Mouse (Mus musculus) adipocyte (in vitro differentiated cells): Measurements from ENCODE around the gene Irf4.

ENCODE experiments used
- DNase-seq: peaks from one replicate; pipeline ENCODE4 v3.0.0-alpha.2; 2016; ENCODE audit warnings: low spot score

Irf4 gene

DNA sequence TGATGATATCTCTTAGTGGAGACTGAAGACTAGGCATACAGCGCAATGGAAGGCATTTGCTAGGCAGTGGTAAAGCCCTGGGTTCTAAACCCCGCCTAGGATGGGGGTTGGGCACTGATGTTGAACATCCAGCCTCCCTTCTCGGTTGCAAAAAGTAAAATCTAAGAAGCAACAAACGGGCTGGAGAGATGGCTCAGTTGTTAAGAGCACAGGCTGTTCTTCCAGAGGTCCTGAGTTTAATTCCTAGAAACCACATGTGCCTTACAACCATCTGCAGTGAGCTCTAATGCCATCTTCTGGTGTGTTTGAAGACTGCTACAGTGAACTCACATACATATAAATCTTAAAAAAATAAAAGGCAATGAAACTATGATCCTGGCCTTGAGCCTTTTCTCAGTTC lies 13.2 kb downstream of the Irf4 start:
- DNase-seq = no peak

GRCm38 (mm10) chr13:30764014-30764740 lies 15.2 kb downstream of the Irf4 start:
- peak; percentile 43 for DNase-seq

DNA sequence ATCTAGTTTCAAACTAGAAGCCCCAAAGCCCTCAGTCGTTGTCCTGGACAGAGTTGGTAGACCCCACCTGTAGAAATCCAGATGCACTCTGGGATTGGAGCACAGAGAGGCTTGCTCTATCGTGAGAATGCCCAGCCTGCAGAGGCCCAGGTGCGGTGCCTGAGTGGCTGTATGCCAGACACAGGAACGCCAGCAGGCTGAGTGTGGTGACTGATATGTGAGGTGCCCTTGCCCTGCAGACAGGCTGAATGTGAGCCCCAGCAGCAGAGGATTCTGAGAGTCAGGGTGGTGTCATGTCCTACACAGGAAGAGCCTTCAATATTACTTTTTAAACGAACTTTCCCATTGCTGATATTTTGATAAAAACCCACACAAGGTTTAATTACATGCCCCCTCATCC lies 16.9 kb downstream of the Irf4 start:
- no peak for DNase-seq

DNA sequence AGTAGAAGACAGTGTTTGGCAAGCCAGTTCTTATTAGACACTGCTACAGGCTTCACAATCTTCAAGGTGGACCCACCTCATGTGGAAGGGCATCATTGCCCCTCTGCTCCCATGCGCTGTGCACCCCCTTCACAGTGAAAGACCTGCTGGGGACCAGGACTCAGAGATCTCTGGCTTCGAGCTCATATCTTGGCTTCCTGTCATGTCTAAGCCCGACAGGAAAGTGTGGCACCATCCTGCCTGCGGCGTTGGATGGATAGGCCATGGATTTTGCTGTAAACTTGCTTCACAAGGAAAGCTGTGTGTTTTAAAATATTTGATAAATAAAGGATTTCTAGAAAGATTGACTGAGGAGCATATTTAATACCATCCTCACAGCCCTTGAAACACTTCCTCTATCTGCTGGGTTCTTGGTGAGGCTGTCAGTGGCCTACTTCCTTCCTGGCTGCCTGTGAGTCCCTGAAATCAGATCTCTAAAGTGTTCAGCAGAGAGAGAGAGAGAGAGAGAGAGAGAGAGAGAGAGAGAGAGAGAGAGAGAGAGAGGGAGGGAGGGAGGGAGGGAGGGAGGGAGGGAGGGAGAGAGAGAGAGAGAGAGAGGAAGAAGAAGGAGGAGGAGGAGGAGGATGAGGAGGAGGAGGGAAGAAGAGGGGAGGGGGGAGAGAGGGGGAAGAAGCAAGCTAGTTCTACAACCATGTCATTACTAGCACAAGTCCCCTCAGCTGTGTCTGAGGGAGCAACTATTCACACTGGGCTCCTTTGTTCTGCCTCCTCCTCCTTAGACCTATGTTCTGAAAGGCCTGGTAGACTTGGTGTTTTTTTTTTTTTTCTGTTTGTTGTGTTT lies 17.8 kb downstream of the Irf4 start:
- no peak for DNase-seq

GRCm38 (mm10) chr13:30767477-30768127 lies 18.6 kb downstream of the Irf4 start:
- no peak for DNase-seq

DNA sequence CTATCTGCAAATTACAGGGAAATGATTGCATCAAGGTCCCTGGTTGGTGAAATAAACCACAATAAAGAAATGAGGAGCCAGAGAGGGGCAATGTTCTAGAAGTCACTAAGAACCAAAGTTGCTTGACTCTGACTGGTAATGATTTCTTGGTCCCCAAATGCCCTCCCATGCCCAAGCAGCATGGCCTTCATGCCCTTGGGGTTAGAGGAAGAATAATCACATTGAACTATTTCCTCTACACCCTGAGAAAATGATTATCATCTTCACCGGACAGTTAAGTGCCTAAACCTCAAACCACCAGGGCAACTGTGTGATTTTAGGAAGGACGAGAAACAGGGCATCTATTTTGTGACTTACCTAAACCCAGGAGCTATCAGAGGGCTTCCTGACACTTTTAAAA lies 27.0 kb downstream of the Irf4 start:
- DNase-seq = no peak

DNA sequence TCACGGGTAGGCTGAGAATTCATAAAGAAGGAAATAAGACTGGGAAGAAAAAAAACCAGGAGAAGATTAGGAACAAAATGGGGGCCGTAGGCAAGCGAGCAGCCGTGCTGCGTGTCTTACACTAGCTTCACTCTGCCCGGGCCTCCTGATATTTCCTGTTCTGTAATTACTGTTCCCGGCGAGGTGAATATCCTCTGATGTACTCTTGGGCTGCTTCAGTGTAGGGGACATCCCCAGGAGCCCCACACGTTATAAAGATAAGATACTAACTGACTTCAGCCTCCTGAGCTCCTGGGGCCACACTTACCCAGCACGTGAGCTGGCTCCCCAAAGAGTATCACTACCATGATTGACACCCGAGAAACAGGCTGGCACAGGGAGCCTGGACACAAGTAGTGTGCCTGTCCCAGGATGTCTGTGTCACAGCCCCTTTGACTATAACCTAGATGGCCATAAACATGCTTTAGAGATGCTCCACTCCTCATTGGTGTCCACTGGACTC lies 28.7 kb downstream of the Irf4 start:
- no peak for DNase-seq

DNA sequence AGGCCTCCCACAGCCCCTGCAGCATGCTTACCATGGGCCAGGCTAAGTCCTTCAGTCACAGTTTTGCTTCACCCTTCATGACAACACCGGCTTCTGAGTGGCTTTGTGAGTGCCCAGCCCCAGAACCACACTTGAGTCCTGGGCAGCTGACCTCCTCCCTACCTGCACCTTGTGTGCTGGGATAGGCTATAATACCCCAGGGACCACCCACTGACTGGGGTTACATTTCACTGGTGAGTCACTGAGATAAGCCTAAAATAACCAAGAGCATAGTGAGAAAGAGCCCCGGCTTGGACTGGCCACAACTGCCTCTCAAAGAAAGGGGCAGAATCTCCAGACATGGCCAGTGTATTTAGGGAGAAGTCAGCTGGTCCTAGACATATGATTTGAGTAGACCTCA lies 32.9 kb downstream of the Irf4 start:
- DNase-seq = peak; percentile 35

GRCm38 (mm10) chr13:30782419-30782818 lies 33.4 kb downstream of the Irf4 start:
- DNase-seq = peak; percentile 10

- DNase-seq = peak; percentile 29
Measured at GRCm38 (mm10) chr13:30785423-30786040, 36.5 kb downstream of the Irf4 start.

- DNase-seq = no peak
Measured at GRCm38 (mm10) chr13:30786235-30787035, 37.4 kb downstream of the Irf4 start.

GRCm38 (mm10) chr13:30787036-30787320 lies 38.0 kb downstream of the Irf4 start:
- no peak for DNase-seq

DNA sequence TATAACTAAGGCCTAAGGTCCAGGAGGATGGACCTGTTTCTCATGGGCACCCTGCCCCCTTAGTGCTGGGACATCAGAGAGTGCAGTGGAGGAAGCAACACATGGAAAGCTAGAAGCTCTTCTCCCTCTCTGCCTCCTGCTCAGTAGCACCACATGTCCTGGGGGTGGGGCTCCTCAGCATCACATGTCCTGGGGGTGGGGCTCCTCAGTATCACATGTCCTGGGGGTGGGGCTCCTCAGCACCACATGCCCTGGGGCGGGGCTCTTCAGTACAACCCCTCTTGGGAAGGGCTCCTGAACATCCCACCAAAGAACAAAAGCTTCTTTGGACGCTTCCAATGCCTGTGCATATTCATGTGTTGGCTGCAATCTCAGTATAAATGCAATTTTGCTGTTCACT lies 38.5 kb downstream of the Irf4 start:
- no peak for DNase-seq

- DNase-seq = no peak
Measured at GRCm38 (mm10) chr13:30787960-30788359, 38.9 kb downstream of the Irf4 start.

DNA sequence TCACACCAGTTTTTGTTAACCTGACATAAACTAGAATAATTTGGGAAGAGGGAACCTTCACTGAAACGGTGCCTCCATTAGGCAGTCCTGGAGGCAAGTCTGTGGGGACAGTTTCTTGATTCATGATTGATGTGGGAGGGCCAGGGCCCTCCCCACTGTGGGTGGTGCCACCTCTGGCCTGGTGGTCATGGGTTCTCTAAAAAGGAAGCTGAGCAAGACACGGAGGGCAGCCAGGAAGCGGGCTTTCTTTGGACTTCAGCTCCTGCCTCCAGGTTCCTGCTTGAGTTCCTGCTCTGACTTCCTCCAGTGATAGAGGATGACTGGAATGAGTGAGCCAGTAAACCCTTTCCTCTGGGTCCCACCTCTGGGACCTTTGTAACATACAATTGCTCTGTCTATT lies 39.4 kb downstream of the Irf4 start:
- DNase-seq = no peak

DNA sequence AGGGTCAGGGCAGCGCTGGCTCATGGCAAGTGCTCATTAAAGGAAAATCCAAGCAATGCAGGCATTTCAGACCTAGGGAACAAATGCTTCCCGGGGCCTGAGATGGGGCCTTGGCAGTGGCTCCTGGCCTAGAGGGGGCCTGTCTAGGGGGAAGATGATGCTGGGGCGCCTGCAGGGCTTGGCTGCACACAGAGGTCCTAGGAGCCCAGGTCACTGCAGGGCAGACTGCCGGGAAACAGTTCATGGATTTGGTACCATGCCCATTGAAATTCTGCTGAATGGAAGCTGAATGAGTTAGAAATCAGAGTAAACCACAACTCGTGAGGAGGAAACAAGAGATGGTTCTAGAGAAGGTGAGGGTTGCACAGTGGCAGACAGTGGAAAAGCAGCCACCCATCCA lies 41.0 kb downstream of the Irf4 start:
- peak; percentile 64 for DNase-seq

- DNase-seq = no peak
Measured at GRCm38 (mm10) chr13:30792308-30792707, 43.3 kb downstream of the Irf4 start.

DNA sequence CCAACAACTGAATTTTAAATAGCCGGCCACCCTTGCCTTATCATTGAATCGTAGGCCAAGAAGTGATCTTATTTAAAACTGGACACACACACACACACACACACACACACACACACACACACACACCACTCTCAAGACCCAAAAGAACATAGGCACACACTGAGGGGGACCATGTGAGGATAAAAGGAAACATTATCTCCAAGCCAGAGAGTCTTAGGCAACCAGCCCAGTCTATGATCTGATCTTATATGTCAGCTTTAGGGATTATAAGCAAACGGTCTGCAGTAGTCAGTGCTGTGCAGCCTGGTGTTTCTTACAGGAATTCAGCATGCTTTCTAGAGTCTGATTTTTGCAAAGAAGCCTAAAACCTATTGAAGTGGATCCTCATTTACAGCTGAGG lies 43.7 kb downstream of the Irf4 start:
- no peak for DNase-seq

DNA sequence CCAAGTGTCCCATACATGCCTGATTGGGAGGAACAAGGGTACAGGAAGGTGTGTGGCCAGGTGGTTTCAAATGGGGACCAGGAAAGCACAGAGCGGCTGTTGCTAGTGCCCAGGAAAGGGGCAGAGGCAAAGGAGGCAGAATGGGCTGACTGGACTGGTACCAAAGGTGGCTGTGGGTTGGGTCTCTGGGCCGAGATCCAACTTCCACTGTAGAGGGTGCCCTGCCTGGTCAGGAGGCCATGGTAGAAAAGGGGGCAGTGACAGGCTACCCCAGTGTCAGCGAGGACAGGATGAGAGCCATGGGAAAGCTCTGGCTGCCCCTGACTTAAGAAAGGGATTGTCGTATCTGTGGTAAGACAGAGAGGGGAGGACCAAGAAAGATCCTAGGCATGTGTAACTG lies 44.2 kb downstream of the Irf4 start:
- DNase-seq = no peak

- no peak for DNase-seq
Measured at GRCm38 (mm10) chr13:30793616-30794015, 44.6 kb downstream of the Irf4 start.

DNA sequence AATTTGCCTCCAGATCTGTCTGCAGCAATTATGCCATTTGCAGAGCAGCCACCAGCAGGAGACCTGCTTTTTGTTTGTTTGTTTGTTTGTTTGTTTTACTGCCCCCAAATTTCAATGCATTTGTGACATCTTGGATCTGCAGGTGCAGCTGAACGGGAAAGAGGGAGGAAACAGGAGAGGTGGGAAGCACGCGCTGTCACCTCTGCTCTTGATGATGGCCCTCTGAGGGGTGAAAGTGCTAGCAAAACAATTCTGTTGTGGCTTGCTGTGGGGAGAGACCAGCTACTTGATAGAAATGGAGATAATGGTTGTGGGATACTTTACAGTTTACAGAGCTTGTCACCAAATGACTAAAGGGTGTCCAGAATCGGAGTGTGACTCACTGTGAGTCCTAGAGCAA lies 46.9 kb downstream of the Irf4 start:
- no peak for DNase-seq

- no peak for DNase-seq
Measured at GRCm38 (mm10) chr13:30801886-30802285, 52.9 kb downstream of the Irf4 start.
